Mouse (Mus musculus) liver, adult 2 months (tissue): Measurements from ENCODE around the gene Gm49510.

Source experiments
- CTCF ChIP-seq: fragments of 200-500 bp; IDR thresholded peaks from 2 replicates; pipeline ENCODE4 v1.5.1; 2011; ENCODE audit warnings: low read depth, low read length, control low read depth
- POLR2A ChIP-seq: fragments of 200-500 bp; IDR thresholded peaks from 2 replicates; pipeline ENCODE4 v1.6.1; 2011; ENCODE audit warnings: low read length, control low read depth; ENCODE audit not compliant: insufficient read depth; ENCODE audit errors: extremely low read depth

- TF ChIP-seq CTCF (no peak), POLR2A (no peak)
Observed at GRCm38 (mm10) chr15:78930801-78931426, 31.4 kb downstream of the Gm49510 start.
